Mouse (Mus musculus) olfactory bulb, adult 2 months (tissue): ENCODE measurements at regions not wholly inside any gene's neighbourhood (a gene's known extent, or its start where the extent isn't known, plus 50 kb on each side); places are given as distances from the start of the nearest gene placed in this dataset.

ENCODE experiments used
- H3K27ac ChIP-seq: fragments of 200-500 bp; 2 replicates; pipeline ENCODE4 v1.5.1; 2012; ENCODE audit warnings: low read depth, low read length; ENCODE audit not compliant: insufficient read depth
- H3K4me1 ChIP-seq: fragments of 200-500 bp; 2 replicates; pipeline ENCODE4 v1.6.1; 2012; ENCODE audit warnings: low read length; ENCODE audit not compliant: control insufficient read depth, insufficient read depth
- H3K4me3 ChIP-seq: fragments of 200-500 bp; 2 replicates; pipeline ENCODE4 v1.5.1; 2012; ENCODE audit warnings: mild to moderate bottlenecking, low read depth, low read length, moderate library complexity; ENCODE audit not compliant: insufficient read depth
- CTCF ChIP-seq: fragments of 200-500 bp; IDR thresholded peaks from 2 replicates; pipeline ENCODE4 v1.5.1; 2012; ENCODE audit warnings: low read depth, mild to moderate bottlenecking, low read length, moderate library complexity; ENCODE audit not compliant: insufficient read depth
- POLR2A ChIP-seq: fragments of 200-500 bp; IDR thresholded peaks from 2 replicates; pipeline ENCODE4 v1.6.1; 2012; ENCODE audit warnings: mild to moderate bottlenecking, low read depth, low read length, moderate library complexity; ENCODE audit not compliant: insufficient read depth
- WGBS: fragments of 180-500 bp; shearing (Covaris S2); methylation state at CpG from one replicate; pipeline ENCODE4 v1.1.7; 2018; 5-methylcytosine and 5-hydroxymethylcytosine counted together

DNA sequence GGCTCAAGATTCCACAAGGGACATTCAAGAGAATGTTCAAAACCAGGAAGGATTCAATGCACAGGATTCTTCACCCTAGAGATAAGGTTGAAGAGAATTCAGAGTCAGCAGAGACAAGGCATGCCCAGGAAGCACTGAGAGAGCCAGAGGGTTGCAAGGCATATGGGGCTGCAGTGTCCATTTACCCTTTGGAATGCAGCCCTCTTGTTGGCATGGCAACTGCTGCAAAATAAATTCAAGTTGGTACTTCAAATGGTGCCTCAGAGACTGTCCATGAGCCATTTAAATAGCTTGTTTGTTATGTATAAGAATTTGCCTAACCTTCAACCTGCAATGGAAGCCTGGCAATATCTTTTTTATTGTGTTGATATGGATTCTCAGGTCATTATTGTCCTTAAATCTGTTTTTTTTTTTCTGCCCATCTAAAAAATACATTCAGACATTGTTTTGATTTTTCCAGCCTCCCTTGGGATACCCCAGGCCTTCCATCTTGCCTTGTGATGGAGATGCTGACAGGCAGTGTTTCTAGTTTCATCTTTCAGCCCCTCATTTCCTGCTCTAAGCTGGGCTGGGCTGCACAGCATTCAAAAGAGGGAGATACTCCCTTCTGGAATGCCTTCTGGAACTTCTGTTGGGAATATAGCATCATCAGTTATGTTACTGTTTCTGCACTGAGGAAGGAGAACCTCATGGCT is 791.9 kb upstream of the 4930452B06Rik start:
- TF ChIP-seq CTCF (no peak), POLR2A (no peak)
- Histone ChIP-seq H3K27ac (no peak overlapping the region), H3K4me3 (no peak overlapping the region), H3K4me1 (no peaks in the 10 kb centered on the region)

DNA sequence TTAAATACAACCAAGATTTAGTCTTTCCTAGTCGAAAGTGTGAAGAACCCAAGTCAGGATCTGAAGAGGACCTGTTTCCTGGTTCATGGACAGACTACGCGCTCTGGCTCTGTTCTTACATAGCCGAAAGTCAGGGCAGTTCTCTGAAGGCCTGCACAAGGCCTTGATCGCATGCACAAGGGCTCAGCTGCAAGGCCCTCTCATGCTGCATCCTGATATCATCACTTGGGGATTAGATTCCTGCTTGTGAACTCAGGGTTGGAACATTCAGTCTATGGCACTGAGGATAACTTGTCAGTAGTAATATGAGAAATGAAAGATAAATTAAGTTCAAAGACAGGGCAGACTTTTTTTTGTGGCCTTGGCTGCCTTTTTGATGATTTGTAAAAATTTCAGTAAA is 789.9 kb upstream of the 4930452B06Rik start:
- Histone ChIP-seq H3K4me3 (no peak overlapping the region), H3K4me1 (no peaks in the 10 kb centered on the region), H3K27ac (no peak overlapping the region)
- TF ChIP-seq CTCF (no peak), POLR2A (no peak)
- WGBS = 93% methylated on average over 5 of the region's 5 CpGs

DNA sequence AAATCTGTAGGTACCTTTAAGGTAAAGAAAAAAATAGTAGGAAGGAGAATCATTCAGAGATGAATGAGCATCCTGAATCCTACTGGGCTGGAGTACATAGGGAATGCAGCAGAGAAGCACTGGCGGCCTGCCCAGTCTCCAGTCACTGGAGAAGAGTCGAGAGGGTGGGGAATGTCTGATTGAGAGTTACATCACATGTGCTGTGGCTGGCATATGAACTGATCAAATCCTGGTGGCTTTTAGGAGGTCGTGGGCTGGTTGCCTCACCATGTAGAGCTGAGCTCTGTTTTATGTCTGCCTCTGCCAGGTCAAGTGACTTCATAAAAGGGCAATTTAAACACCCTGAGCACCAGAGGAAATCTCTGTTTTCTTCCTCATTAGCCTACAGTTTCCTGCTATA is 783.9 kb upstream of the 4930452B06Rik start:
- 58% methylated on average over 3 of the region's 3 CpGs for WGBS
- no peak overlapping the region for H3K4me3 ChIP-seq
- TF ChIP-seq CTCF (no peak), POLR2A (no peak)
- no peaks in the 10 kb centered on the region for H3K4me1 ChIP-seq
- no peak overlapping the region for H3K27ac ChIP-seq

DNA sequence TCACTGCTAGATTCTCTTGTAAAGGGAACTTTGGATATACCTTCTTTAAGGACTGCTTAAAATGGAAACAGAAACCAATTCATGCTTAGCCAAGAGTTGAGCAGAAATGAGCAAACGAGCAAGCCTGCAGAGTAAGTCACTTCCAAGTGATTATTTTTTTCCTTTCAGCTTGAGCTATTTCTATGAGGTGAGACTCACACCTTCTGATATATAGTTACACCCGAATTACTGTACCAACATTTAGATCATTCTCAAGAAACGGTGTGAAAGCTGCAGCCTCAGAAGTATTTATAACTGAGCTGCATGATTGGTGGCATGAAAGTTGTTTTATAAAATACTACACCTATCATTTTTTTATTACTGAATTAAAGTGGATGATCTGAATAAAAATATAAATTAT is 771.9 kb upstream of the 4930452B06Rik start:
- H3K4me1 ChIP-seq = no peaks in the 10 kb centered on the region
- H3K27ac ChIP-seq = no peak overlapping the region
- no peak overlapping the region for H3K4me3 ChIP-seq
- TF ChIP-seq CTCF = no peak
- no peak for TF ChIP-seq POLR2A
- 72% methylated on average over 3 of the region's 3 CpGs for WGBS

DNA sequence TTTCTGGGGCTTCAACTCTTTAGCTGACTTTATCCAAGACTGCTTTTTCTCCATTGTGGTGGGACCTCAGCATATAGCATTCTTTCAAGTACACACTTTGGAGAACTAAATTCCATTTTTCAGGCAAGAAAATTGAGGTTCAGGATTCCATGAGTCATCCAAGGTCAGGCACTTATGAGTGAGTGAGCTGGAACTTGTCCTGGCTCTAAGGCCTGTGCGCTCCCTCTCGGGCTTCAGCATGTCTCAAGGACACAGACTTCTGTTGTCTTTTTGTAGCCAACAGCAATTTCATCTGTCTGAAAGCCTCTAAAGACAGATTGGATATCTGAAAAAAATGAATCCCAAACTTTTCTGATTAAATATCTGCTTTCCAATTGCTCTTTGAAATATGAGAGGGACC is 769.1 kb upstream of the 4930452B06Rik start:
- 94% methylated on average over 2 of the region's 2 CpGs for WGBS
- TF ChIP-seq POLR2A = no peak
- no peak for TF ChIP-seq CTCF
- no peak overlapping the region for H3K4me3 ChIP-seq
- H3K27ac ChIP-seq = no peak overlapping the region
- H3K4me1 ChIP-seq = no peaks in the 10 kb centered on the region

DNA sequence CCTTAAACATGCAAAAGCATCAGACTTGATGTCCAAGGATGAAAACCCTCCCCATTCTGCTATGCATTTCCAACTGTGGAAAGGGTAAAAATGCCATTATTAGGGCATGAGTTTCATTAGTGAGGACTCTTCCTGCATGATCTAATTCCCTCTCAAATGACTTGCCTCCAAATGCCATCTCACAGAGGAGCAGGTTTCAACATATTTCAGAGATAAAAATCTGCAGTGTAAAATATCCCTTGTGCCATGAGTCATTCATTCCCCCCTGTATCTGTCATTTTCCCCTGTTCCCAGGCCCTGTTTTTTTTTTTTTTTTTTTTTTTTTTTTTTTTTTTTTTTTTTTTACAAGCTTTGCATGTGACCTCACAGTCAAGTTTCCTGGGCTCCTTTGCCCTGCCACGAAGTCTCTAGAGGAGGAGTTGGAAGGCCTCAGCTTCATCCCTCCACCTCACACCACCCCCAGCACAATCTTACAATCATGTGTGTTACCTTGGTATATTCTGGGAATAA is 767.1 kb upstream of the 4930452B06Rik start:
- no peak overlapping the region for H3K27ac ChIP-seq
- TF ChIP-seq CTCF (no peak), POLR2A (no peak)
- H3K4me3 ChIP-seq = no peak overlapping the region
- WGBS = 48% methylated on average over 1 of the region's 1 CpGs
- no peaks in the 10 kb centered on the region for H3K4me1 ChIP-seq

DNA sequence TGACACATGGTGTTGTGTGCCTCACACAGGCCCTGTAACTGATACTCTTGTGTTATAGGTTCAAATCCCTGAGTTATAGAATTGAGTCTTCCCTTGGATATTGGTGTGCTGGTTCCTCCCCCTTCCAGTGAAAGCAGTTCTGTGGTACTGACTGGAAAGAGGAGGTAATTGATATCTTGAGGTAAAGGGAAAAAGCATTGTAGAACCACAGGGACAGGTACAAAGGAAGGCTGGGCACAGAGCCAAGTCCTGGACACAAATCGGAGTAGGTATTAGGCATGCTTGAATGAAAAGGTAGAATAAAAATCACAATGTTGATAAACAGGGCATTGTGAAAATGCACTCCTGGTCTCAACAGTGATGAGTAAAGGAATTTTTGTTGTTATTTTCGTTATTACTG is 765.8 kb upstream of the 4930452B06Rik start:
- TF ChIP-seq CTCF = no peak
- no peak for TF ChIP-seq POLR2A
- H3K27ac ChIP-seq = no peak overlapping the region
- WGBS = 60% methylated on average over 2 of the region's 2 CpGs
- H3K4me1 ChIP-seq = no peaks in the 10 kb centered on the region
- no peak overlapping the region for H3K4me3 ChIP-seq

DNA sequence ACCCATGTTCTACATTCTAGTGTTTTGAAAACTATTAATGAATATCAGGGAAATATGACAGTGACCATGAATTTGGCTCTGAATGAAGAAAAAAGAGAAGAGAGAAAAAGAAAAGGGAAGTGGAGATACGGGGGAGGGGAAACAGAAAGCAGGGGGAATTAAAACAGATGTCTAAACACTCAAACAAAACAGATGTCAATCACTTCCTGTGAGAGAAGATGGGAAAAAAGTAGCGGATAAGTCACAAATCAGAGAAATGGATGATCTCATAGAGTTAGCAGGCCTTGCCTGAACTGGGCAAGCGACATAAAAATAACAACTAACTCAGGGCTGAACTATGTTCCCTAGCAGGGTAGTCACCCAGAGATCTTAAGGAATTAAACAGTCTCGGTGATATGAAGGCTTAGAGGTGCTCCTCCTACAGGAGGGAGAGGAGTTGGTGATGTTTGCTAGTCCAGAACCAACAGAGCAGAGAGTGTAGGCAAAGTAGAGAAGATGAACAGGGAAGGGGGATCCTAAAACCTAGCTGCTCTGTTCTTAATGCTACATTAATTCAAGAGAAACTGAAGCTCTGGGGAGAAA is 745.9 kb upstream of the 4930452B06Rik start:
- no peak overlapping the region for H3K4me3 ChIP-seq
- WGBS = 80% methylated on average over 4 of the region's 4 CpGs
- TF ChIP-seq CTCF (no peak), POLR2A (no peak)
- no peaks in the 10 kb centered on the region for H3K4me1 ChIP-seq
- no peak overlapping the region for H3K27ac ChIP-seq

DNA sequence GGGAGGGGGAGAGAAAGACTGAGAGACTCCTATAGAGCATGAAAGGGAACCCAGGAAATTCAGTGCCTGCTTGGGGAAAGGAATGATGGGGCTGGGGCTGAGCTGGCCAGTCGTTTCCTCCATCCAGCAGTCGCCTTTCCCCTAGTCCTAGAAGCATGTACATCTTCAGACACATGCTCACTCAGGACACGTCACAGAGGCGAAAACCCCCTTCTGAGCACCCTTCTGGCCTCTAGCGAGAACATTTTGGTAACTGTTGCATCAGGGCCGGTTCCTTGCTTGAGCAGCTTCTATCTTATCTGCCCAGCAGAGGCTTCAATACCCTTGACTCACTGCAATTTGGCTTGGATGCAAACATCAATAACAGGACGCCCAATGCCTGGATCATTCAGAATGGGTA is 737.6 kb upstream of the 4930452B06Rik start:
- WGBS = 91% methylated on average over 7 of the region's 7 CpGs
- TF ChIP-seq CTCF (no peak), POLR2A (no peak)
- Histone ChIP-seq H3K4me1 (no peaks in the 10 kb centered on the region), H3K4me3 (no peak overlapping the region), H3K27ac (no peak overlapping the region)
